In genomic region chr4:137660364-137661077, GRCm38 (mm10) we compare ENCODE assay signal across 9 mouse cellular contexts. TPM values are rescaled to one million over a fixed set of nuclear protein-coding genes. Genes with fewer than 3 reads are reported as not detected.
DNase-seq lines count a peak whose midpoint lies in the region; ATAC-seq and TF ChIP-seq lines count a peak whose summit lies in the region.
"Had no signal": no experiment of that assay in that cellular context is flagged by ENCODE, and none has a peak within 500 bp of the region (broad histone marks: within the 10 kb centered on the region; RNA-seq: fewer than 3 reads in every experiment).

No protein-coding gene starts in this region.

- no peak for ATAC-seq in embryonic facial prominence, embryonic 15.5 days (ENCODE audit: insufficient number of reproducible peaks, low FRiP score, low TSS enrichment, low read depth)
- no peak for ATAC-seq in liver, postnatal 0 days

- no peak for TF ChIP-seq EP300 in liver, postnatal 0 days (IDR thresholded peaks at IDR 0.05; ENCODE audit: low read depth)

- 54% methylated on average over 10 of the region's 10 CpGs for WGBS in embryonic facial prominence, embryonic 15.5 days
- 57% methylated on average over 10 of the region's 10 CpGs for whole genome bisulfite sequencing in liver, postnatal 0 days (ENCODE audit: insufficient replicate concordance)

- peaks cover 31% of the 10 kb centered on the region for H3K4me1 ChIP-seq in embryonic facial prominence, embryonic 15.5 days
- H3K4me1 ChIP-seq in megakaryocyte, embryonic 14.5 days = peaks cover 32% of the 10 kb centered on the region
- H3K4me1 ChIP-seq in liver, postnatal 0 days (ENCODE audit: insufficient read depth) = no peaks in the 10 kb centered on the region

- DNase-seq in cerebellum, adult 11-12 months = peak; percentile 54
- no peak for DNase-seq in cerebellum, postnatal 4 days (ENCODE audit: low spot score in 2 of 2)
- peak; percentile 45 for DNase-seq in kidney, postnatal 10 days
- no peak for DNase-seq in kidney, adult 9 months
- DNase-seq in liver, postnatal 0 days = no peak
- no peak for DNase-seq in frontal cortex, adult 2 months (ENCODE audit: extremely low spot score in 1 of 2, low spot score in 1 of 2)

- no peaks in the 10 kb centered on the region for H3K27me3 ChIP-seq in embryonic facial prominence, embryonic 15.5 days
- H3K27me3 ChIP-seq in megakaryocyte, embryonic 14.5 days (replicated peaks) = peaks cover 27% of the 10 kb centered on the region
- peaks cover 22% of the 10 kb centered on the region for H3K27me3 ChIP-seq in liver, postnatal 0 days (ENCODE audit: insufficient read depth, low read length)

- H3K27ac ChIP-seq in embryonic facial prominence, embryonic 15.5 days (replicated peaks) = peak overlapping the region; percentile 23; the same call in 1 of the 2 replicates
- no peak overlapping the region for H3K27ac ChIP-seq in liver, postnatal 0 days (ENCODE audit: low read depth)
- H3K27ac ChIP-seq: liver, embryonic 14.5 days had no signal

- H3K4me2 ChIP-seq in embryonic facial prominence, embryonic 15.5 days (replicated peaks) = no peak overlapping the region
- H3K4me2 ChIP-seq in liver, postnatal 0 days (ENCODE audit: low read depth, low read length) = no peak overlapping the region

- no peak for TF ChIP-seq CTCF in liver, postnatal 0 days (IDR thresholded peaks at IDR 0.05; ENCODE audit: low read depth)

- no peaks in the 10 kb centered on the region for H3K9me3 ChIP-seq in embryonic facial prominence, embryonic 15.5 days (replicated peaks)
- no peaks in the 10 kb centered on the region for H3K9me3 ChIP-seq in megakaryocyte, embryonic 14.5 days
- no peaks in the 10 kb centered on the region for H3K9me3 ChIP-seq in liver, postnatal 0 days (ENCODE audit: low read length)

- no peak overlapping the region for H3K9ac ChIP-seq in embryonic facial prominence, embryonic 15.5 days
- no peak overlapping the region for H3K9ac ChIP-seq in liver, postnatal 0 days (replicated peaks)
- H3K9ac ChIP-seq: liver, embryonic 14.5 days had no signal

- peaks cover 30% of the 10 kb centered on the region for H3K36me3 ChIP-seq in embryonic facial prominence, embryonic 15.5 days
- H3K36me3 ChIP-seq in megakaryocyte, embryonic 14.5 days (replicated peaks; ENCODE audit: low read length) = peaks cover 44% of the 10 kb centered on the region
- peaks cover 17% of the 10 kb centered on the region for H3K36me3 ChIP-seq in liver, postnatal 0 days (replicated peaks; ENCODE audit: insufficient read depth, low read length)

- no peak overlapping the region for H3K4me3 ChIP-seq in embryonic facial prominence, embryonic 15.5 days (replicated peaks)
- H3K4me3 ChIP-seq in megakaryocyte, embryonic 14.5 days (replicated peaks) = peak overlapping the region; percentile 42
- no peak overlapping the region for H3K4me3 ChIP-seq in liver, postnatal 0 days (ENCODE audit: low read depth, low read length)

RNA-seq across cellular contexts. Expression of gene Rap1gap, which starts 4.0 kb away (rescaled TPM):
- polyA plus RNA-seq in embryonic facial prominence, embryonic 15.5 days (2015; fragmentation: Nextera tagmentation; extraction: Ambion mirVana) = 16.4 and 19.9 TPM in 2 replicates
- 3.9 and 26.0 TPM in 2 replicates for polyA plus RNA-seq in megakaryocyte, embryonic 14.5 days (2012; ENCODE audit: insufficient read depth, low replicate concordance)
- polyA plus RNA-seq in liver, postnatal 0 days (2015; fragmentation: Nextera tagmentation; extraction: Ambion mirVana) = 12.8 and 15.6 TPM in 2 replicates
- 265 and 280 TPM in 2 replicates for polyA plus RNA-seq in frontal cortex, adult 2 months (2012; rRNA removed)

Comparison
In these comparisons a context has a peak if more than half of its experiments do, and no peak if none do; other contexts are left out.
1. DNase-seq: peak in cerebellum, adult 11-12 months (single experiment) and kidney, postnatal 10 days (single experiment); none in cerebellum, postnatal 4 days (0 of 2), kidney, adult 9 months (single experiment), liver, postnatal 0 days (single experiment) and frontal cortex, adult 2 months (0 of 2).